Mouse (Mus musculus): ENCODE results near the gene Faap20. TPM values are rescaled to one million over a fixed set of nuclear protein-coding genes. Genes with fewer than 3 reads are reported as not detected.
A peak's percentile ranks its signal among the peaks of the same experiment; 100 is the strongest.

Gene Faap20
- polyA plus RNA-seq, 1 experiment from 2014 or later = 87.4 TPM

GRCm38 (mm10) chr4:155280768-155281121 lies 31.1 kb downstream of the Faap20 start:
- Histone ChIP-seq H3K4me3 (no peak overlapping the region), H3K9ac (no peak overlapping the region), H3K27me3 (no peaks in the 10 kb centered on the region), H3K4me2 (replicated peaks) (no peak overlapping the region), H3K4me1 (peaks cover 68% of the 10 kb centered on the region), H3K9me3 (no peaks in the 10 kb centered on the region), H3K36me3 (no peaks in the 10 kb centered on the region), H3K27ac (no peak overlapping the region)
- ATAC-seq (ENCODE audit: insufficient number of reproducible peaks, insufficient read depth, low FRiP score, low TSS enrichment) = no peak
- WGBS = 79% methylated on average over 1 of the region's 1 CpGs

- Histone ChIP-seq H3K36me3 (no peaks in the 10 kb centered on the region), H3K27me3 (no peaks in the 10 kb centered on the region), H3K9ac (no peak overlapping the region), H3K9me3 (no peaks in the 10 kb centered on the region), H3K4me2 (replicated peaks) (no peak overlapping the region), H3K4me3 (no peak overlapping the region), H3K27ac (peak overlapping the region; percentile 97), H3K4me1 (peaks cover 68% of the 10 kb centered on the region)
- ATAC-seq (ENCODE audit: insufficient number of reproducible peaks, insufficient read depth, low FRiP score, low TSS enrichment) = no peak
- 91% methylated on average over 2 of the region's 2 CpGs for whole genome bisulfite sequencing
Measured at GRCm38 (mm10) chr4:155281227-155281626, 31.6 kb downstream of the Faap20 start.

- no peak overlapping the region for H3K4me2 ChIP-seq (replicated peaks)
- H3K4me1 ChIP-seq = peaks cover 68% of the 10 kb centered on the region
- WGBS = 88% methylated on average over 8 of the region's 8 CpGs
- no peaks in the 10 kb centered on the region for H3K9me3 ChIP-seq
- no peaks in the 10 kb centered on the region for H3K36me3 ChIP-seq
- H3K27ac ChIP-seq = peak overlapping the region; percentile 97
- no peak for ATAC-seq (ENCODE audit: insufficient number of reproducible peaks, insufficient read depth, low FRiP score, low TSS enrichment)
- no peaks in the 10 kb centered on the region for H3K27me3 ChIP-seq
- no peak overlapping the region for H3K9ac ChIP-seq
- H3K4me3 ChIP-seq = no peak overlapping the region
Measured at GRCm38 (mm10) chr4:155281652-155282051, 32.0 kb downstream of the Faap20 start.

GRCm38 (mm10) chr4:155282231-155282630 lies 32.6 kb downstream of the Faap20 start:
- H3K4me2 ChIP-seq (replicated peaks) = no peak overlapping the region

GRCm38 (mm10) chr4:155283001-155283503 lies 33.5 kb downstream of the Faap20 start:
- H3K4me2 ChIP-seq (replicated peaks) = peak overlapping the region; percentile 40
- H3K9ac ChIP-seq = 0 out of 2 replicates have a peak overlapping the region, but pooled peaks have one; percentile 20

More at GRCm38 (mm10) chr4:155282231-155282630, 32.6 kb downstream of the Faap20 start:
- H3K4me3 ChIP-seq = no peak overlapping the region
- peak overlapping the region; percentile 97 for H3K27ac ChIP-seq
- H3K4me1 ChIP-seq = peaks cover 70% of the 10 kb centered on the region
- no peaks in the 10 kb centered on the region for H3K27me3 ChIP-seq
- H3K36me3 ChIP-seq = no peaks in the 10 kb centered on the region
- no peak overlapping the region for H3K9ac ChIP-seq
- ATAC-seq (ENCODE audit: insufficient number of reproducible peaks, insufficient read depth, low FRiP score, low TSS enrichment) = 0 out of 2 replicates have a peak, but pooled peaks have one; percentile 16
- no peaks in the 10 kb centered on the region for H3K9me3 ChIP-seq
- 14% methylated on average over 6 of the region's 6 CpGs for WGBS

GRCm38 (mm10) chr4:155283585-155283984 lies 34.0 kb downstream of the Faap20 start:
- ATAC-seq (ENCODE audit: insufficient number of reproducible peaks, insufficient read depth, low FRiP score, low TSS enrichment) = no peak
- H3K9ac ChIP-seq = peak overlapping the region; percentile 20; the same call in 1 of the 2 replicates
- no peaks in the 10 kb centered on the region for H3K9me3 ChIP-seq
- peak overlapping the region; percentile 13 for H3K4me3 ChIP-seq
- 26% methylated on average over 9 of the region's 9 CpGs for WGBS
- H3K27ac ChIP-seq = peak overlapping the region; percentile 97
- peak overlapping the region; percentile 40 for H3K4me2 ChIP-seq (replicated peaks)
- peaks cover 63% of the 10 kb centered on the region for H3K4me1 ChIP-seq
- H3K36me3 ChIP-seq = no peaks in the 10 kb centered on the region
- H3K27me3 ChIP-seq = no peaks in the 10 kb centered on the region

More at GRCm38 (mm10) chr4:155283001-155283503, 33.5 kb downstream of the Faap20 start:
- peaks cover 69% of the 10 kb centered on the region for H3K4me1 ChIP-seq
- no peaks in the 10 kb centered on the region for H3K27me3 ChIP-seq
- H3K4me3 ChIP-seq = peak overlapping the region; percentile 13
- H3K36me3 ChIP-seq = no peaks in the 10 kb centered on the region
- 14% methylated on average over 10 of the region's 11 CpGs for WGBS
- ATAC-seq (ENCODE audit: insufficient number of reproducible peaks, insufficient read depth, low FRiP score, low TSS enrichment) = peak; percentile 70; the same call in 1 of the 2 replicates
- peak overlapping the region; percentile 97 for H3K27ac ChIP-seq
- no peaks in the 10 kb centered on the region for H3K9me3 ChIP-seq

- H3K4me2 ChIP-seq (replicated peaks) = no peak overlapping the region
- H3K36me3 ChIP-seq = no peaks in the 10 kb centered on the region
- no peak for ATAC-seq (ENCODE audit: insufficient number of reproducible peaks, insufficient read depth, low FRiP score, low TSS enrichment)
- WGBS = 24% methylated on average over 15 of the region's 15 CpGs
- no peaks in the 10 kb centered on the region for H3K27me3 ChIP-seq
- no peaks in the 10 kb centered on the region for H3K9me3 ChIP-seq
- H3K27ac ChIP-seq = peak overlapping the region; percentile 97
- H3K9ac ChIP-seq = 0 out of 2 replicates have a peak overlapping the region, but pooled peaks have one; percentile 5
- H3K4me1 ChIP-seq = peaks cover 58% of the 10 kb centered on the region
- H3K4me3 ChIP-seq = no peak overlapping the region
Measured at GRCm38 (mm10) chr4:155284521-155285379, 35.1 kb downstream of the Faap20 start.

- Histone ChIP-seq H3K9me3 (no peaks in the 10 kb centered on the region), H3K4me2 (replicated peaks) (no peak overlapping the region), H3K27ac (no peak overlapping the region), H3K4me3 (no peak overlapping the region), H3K4me1 (peaks cover 44% of the 10 kb centered on the region), H3K9ac (no peak overlapping the region), H3K27me3 (no peaks in the 10 kb centered on the region), H3K36me3 (no peaks in the 10 kb centered on the region)
- WGBS = 91% methylated on average over 4 of the region's 4 CpGs
- no peak for ATAC-seq (ENCODE audit: insufficient number of reproducible peaks, insufficient read depth, low FRiP score, low TSS enrichment)
Measured at GRCm38 (mm10) chr4:155286090-155286489, 36.5 kb downstream of the Faap20 start.

GRCm38 (mm10) chr4:155287713-155288112 lies 38.1 kb downstream of the Faap20 start:
- Histone ChIP-seq H3K9me3 (no peaks in the 10 kb centered on the region), H3K4me1 (peaks cover 29% of the 10 kb centered on the region), H3K4me3 (no peak overlapping the region), H3K36me3 (no peaks in the 10 kb centered on the region), H3K27ac (no peak overlapping the region), H3K9ac (no peak overlapping the region), H3K27me3 (no peaks in the 10 kb centered on the region), H3K4me2 (replicated peaks) (no peak overlapping the region)
- WGBS = 89% methylated on average over 11 of the region's 11 CpGs
- no peak for ATAC-seq (ENCODE audit: insufficient number of reproducible peaks, insufficient read depth, low FRiP score, low TSS enrichment)

- Histone ChIP-seq H3K4me2 (replicated peaks) (no peak overlapping the region), H3K9ac (no peak overlapping the region), H3K4me1 (peaks cover 22% of the 10 kb centered on the region), H3K9me3 (no peaks in the 10 kb centered on the region), H3K4me3 (no peak overlapping the region), H3K27me3 (no peaks in the 10 kb centered on the region), H3K36me3 (no peaks in the 10 kb centered on the region), H3K27ac (no peak overlapping the region)
- ATAC-seq (ENCODE audit: insufficient number of reproducible peaks, insufficient read depth, low FRiP score, low TSS enrichment) = no peak
- WGBS = 92% methylated on average over 1 of the region's 1 CpGs
Measured at GRCm38 (mm10) chr4:155288586-155288985, 39.0 kb downstream of the Faap20 start.

GRCm38 (mm10) chr4:155290045-155290444 lies 40.4 kb downstream of the Faap20 start:
- H3K27ac ChIP-seq = no peak overlapping the region
- ATAC-seq (ENCODE audit: insufficient number of reproducible peaks, insufficient read depth, low FRiP score, low TSS enrichment) = no peak
- H3K4me3 ChIP-seq = no peak overlapping the region
- H3K4me2 ChIP-seq (replicated peaks) = no peak overlapping the region
- peaks cover 7% of the 10 kb centered on the region for H3K4me1 ChIP-seq
- no peak overlapping the region for H3K9ac ChIP-seq
- H3K36me3 ChIP-seq = no peaks in the 10 kb centered on the region
- H3K27me3 ChIP-seq = no peaks in the 10 kb centered on the region
- 91% methylated on average over 7 of the region's 7 CpGs for WGBS
- H3K9me3 ChIP-seq = no peaks in the 10 kb centered on the region

GRCm38 (mm10) chr4:155292863-155293262 lies 43.3 kb downstream of the Faap20 start:
- H3K27me3 ChIP-seq = no peaks in the 10 kb centered on the region
- no peak overlapping the region for H3K4me2 ChIP-seq (replicated peaks)
- no peaks in the 10 kb centered on the region for H3K36me3 ChIP-seq
- no peak overlapping the region for H3K4me3 ChIP-seq
- no peak overlapping the region for H3K27ac ChIP-seq
- 86% methylated on average over 10 of the region's 10 CpGs for WGBS
- H3K9ac ChIP-seq = no peak overlapping the region
- no peaks in the 10 kb centered on the region for H3K4me1 ChIP-seq
- H3K9me3 ChIP-seq = no peaks in the 10 kb centered on the region
- ATAC-seq (ENCODE audit: insufficient number of reproducible peaks, insufficient read depth, low FRiP score, low TSS enrichment) = no peak
